Mouse (Mus musculus): ENCODE results near the gene Plcg2. TPM values are rescaled to one million over a fixed set of nuclear protein-coding genes. Genes with fewer than 3 reads are reported as not detected.

Plcg2 gene
- 0.24 TPM for polyA plus RNA-seq (2014; fragmentation: Illumina TruSeq; extraction: RNeasy Lipid Tissue Mini Kit (QIAGEN cat#74804); ENCODE audit: low read depth, low replicate concordance)

GRCm38 (mm10) chr8:117498179-117498914, at the start of gene Plcg2:
Plcg2 (plus strand) TSS chr8:117498291.

GRCm38 (mm10) chr8:117673430-117673830, 175.3 kb downstream of the Plcg2 start, which contains the start of gene Sdr42e1:
Sdr42e1 (minus strand) TSS chr8:117673689.

Other genes with a start within 250 kb of the Plcg2 start
- gene Cmip, start 241.2 kb upstream of the Plcg2 start, polyA plus RNA-seq (2014; fragmentation: Illumina TruSeq; extraction: RNeasy Lipid Tissue Mini Kit (QIAGEN cat#74804); ENCODE audit: low read depth, low replicate concordance): 1.2 TPM
- gene Sdr42e1, start 175.4 kb downstream of the Plcg2 start, polyA plus RNA-seq (2014; fragmentation: Illumina TruSeq; extraction: RNeasy Lipid Tissue Mini Kit (QIAGEN cat#74804); ENCODE audit: low read depth, low replicate concordance): 82.4 TPM
- 201 TPM for gene Hsd17b2, start 203.6 kb downstream of the Plcg2 start, polyA plus RNA-seq (2014; fragmentation: Illumina TruSeq; extraction: RNeasy Lipid Tissue Mini Kit (QIAGEN cat#74804); ENCODE audit: low read depth, low replicate concordance)